8 mouse cellular contexts compared by ENCODE assay signal in genomic region chr6:125039533-125040153, GRCm38 (mm10). TPM values are rescaled to one million over a fixed set of nuclear protein-coding genes. Genes with fewer than 3 reads are reported as not detected.
A peak's percentile ranks its signal among the peaks of the same experiment; 100 is the strongest.
DNase-seq lines count a peak whose midpoint lies in the region; ATAC-seq and TF ChIP-seq lines count a peak whose summit lies in the region.

TSS of gene Ing4 (plus strand) at chr6:125039760.

- H3K4me1 ChIP-seq in bone marrow macrophage, adult 2 months (ENCODE audit: control insufficient read depth, insufficient read depth, low read length): peaks cover 19% of the 10 kb centered on the region
- no peaks in the 10 kb centered on the region; the same call in none of the 2 replicates for H3K4me1 ChIP-seq in embryonic fibroblast, embryonic 13.5 days (ENCODE audit: control insufficient read depth, insufficient read depth, low read length)
- H3K4me1 ChIP-seq in kidney, embryonic 14.5 days (ENCODE audit: control insufficient read depth, insufficient read depth, low read length): 0 out of 2 replicates have a peak, but pooled peaks cover 6% of the 10 kb centered on the region
- peaks cover 18% of the 10 kb centered on the region for H3K4me1 ChIP-seq in limb, embryonic 15.5 days

- ATAC-seq in kidney, embryonic 14.5 days (ENCODE audit: low FRiP score, low TSS enrichment): peak; percentile 97
- peak; percentile 96 for ATAC-seq in limb, embryonic 15.5 days (ENCODE audit: insufficient number of reproducible peaks, low FRiP score, low TSS enrichment, low read depth)

- peaks cover 37% of the 10 kb centered on the region for H3K36me3 ChIP-seq in kidney, embryonic 14.5 days (ENCODE audit: control insufficient read depth, insufficient read depth, low read length)
- H3K36me3 ChIP-seq in limb, embryonic 15.5 days: peaks cover 46% of the 10 kb centered on the region

- H3K27me3 ChIP-seq in kidney, embryonic 14.5 days (ENCODE audit: control insufficient read depth, insufficient read depth, low read length): no peaks in the 10 kb centered on the region
- no peaks in the 10 kb centered on the region for H3K27me3 ChIP-seq in limb, embryonic 15.5 days

- WGBS in kidney, embryonic 14.5 days: 0% methylated on average over 26 of the region's 26 CpGs
- under 1% methylated on average over 26 of the region's 26 CpGs for WGBS in limb, embryonic 15.5 days

- TF ChIP-seq POLR2A in bone marrow macrophage, adult 2 months (IDR thresholded peaks at IDR 0.05; ENCODE audit: borderline replicate concordance, low read depth, low read length): no peak
- TF ChIP-seq POLR2A in embryonic fibroblast, embryonic 13.5 days (IDR thresholded peaks at IDR 0.05; ENCODE audit: low read depth, low read length): peak; percentile 58

- DNase-seq in A20 (ENCODE audit: low read depth, low spot score): peak; percentile 97
- peak; percentile 87 to 92 for DNase-seq in heart, adult 9 months (ENCODE audit: low spot score in 2 of 2)
- peak; percentile 69 to 70 for DNase-seq in monocyte, adult 2 months (ENCODE audit: low read depth in 1 of 2, low spot score in 2 of 2)
- peak; percentile 89 to 93 for DNase-seq in spleen, postnatal 36 days (ENCODE audit: low spot score in 2 of 2)

- TF ChIP-seq CTCF in bone marrow macrophage, adult 2 months (IDR thresholded peaks at IDR 0.05; ENCODE audit: low read depth, low read length): no peak
- no peak for TF ChIP-seq CTCF in embryonic fibroblast, embryonic 13.5 days (IDR thresholded peaks at IDR 0.05; ENCODE audit: borderline replicate concordance, insufficient read depth, low read length)

- peak within 1 kb of the TSS; percentile 82 for H3K4me2 ChIP-seq in kidney, embryonic 14.5 days (replicated peaks; ENCODE audit: low read depth, low read length)
- peak within 1 kb of the TSS; percentile 69 for H3K4me2 ChIP-seq in limb, embryonic 15.5 days

- peak within 1 kb of the TSS; percentile 82 for H3K9ac ChIP-seq in kidney, embryonic 14.5 days (ENCODE audit: low read depth, low read length)
- H3K9ac ChIP-seq in limb, embryonic 15.5 days: peak within 1 kb of the TSS; percentile 55

- no peaks in the 10 kb centered on the region for H3K9me3 ChIP-seq in kidney, embryonic 14.5 days (ENCODE audit: control insufficient read depth, low read length)
- no peaks in the 10 kb centered on the region for H3K9me3 ChIP-seq in limb, embryonic 15.5 days

- H3K4me3 ChIP-seq in bone marrow macrophage, adult 2 months (ENCODE audit: insufficient read depth, low read length): peak within 1 kb of the TSS; percentile 84
- peak within 1 kb of the TSS; percentile 91 for H3K4me3 ChIP-seq in embryonic fibroblast, embryonic 13.5 days (ENCODE audit: insufficient read depth, low read length)
- H3K4me3 ChIP-seq in kidney, embryonic 14.5 days (ENCODE audit: low read length): peak within 1 kb of the TSS; percentile 82
- H3K4me3 ChIP-seq in limb, embryonic 15.5 days: peak within 1 kb of the TSS; percentile 71

- peak within 1 kb of the TSS; percentile 90 for H3K27ac ChIP-seq in bone marrow macrophage, adult 2 months (ENCODE audit: insufficient read depth, low read depth, low read length)
- H3K27ac ChIP-seq in embryonic fibroblast, embryonic 13.5 days (ENCODE audit: insufficient read depth, low read length): peak within 1 kb of the TSS; percentile 72
- H3K27ac ChIP-seq in kidney, embryonic 14.5 days (ENCODE audit: low read depth, low read length): peak within 1 kb of the TSS; percentile 84
- peak within 1 kb of the TSS; percentile 89 for H3K27ac ChIP-seq in limb, embryonic 15.5 days

RNA-seq across cellular contexts. Expression of gene Ing4, which starts in this region (rescaled TPM):
- 110 and 113 TPM in 2 replicates for polyA plus RNA-seq in bone marrow macrophage, adult 2 months (2012; ENCODE audit: insufficient read depth, insufficient read length, missing spikeins)
- 48.3 and 52.2 TPM in 2 replicates for polyA plus RNA-seq in embryonic fibroblast, embryonic 13.5 days (2011; ENCODE audit: insufficient read length, low read depth, missing spikeins)
- 111 and 144 TPM in 2 replicates for polyA plus RNA-seq in kidney, embryonic 14.5 days (2014; fragmentation: Nextera tagmentation; extraction: Ambion mirVana)
- polyA plus RNA-seq in limb, embryonic 15.5 days (2015; fragmentation: Nextera tagmentation; extraction: Ambion mirVana): 141 and 146 TPM in 2 replicates

Comparison
In these comparisons a context has a peak if more than half of its experiments do, and no peak if none do; other contexts are left out.
1. Peak in every context shown above with its lines: DNase-seq, ATAC-seq, H3K4me3 ChIP-seq and H3K27ac ChIP-seq.